Mouse (Mus musculus): Measurements from ENCODE around the gene Tgm2.

- TF ChIP-seq GATA1 (IDR thresholded peaks at IDR 0.05; ENCODE audit: borderline replicate concordance, low read length) (no peak), FLI1 (IDR thresholded peaks at IDR 0.05; ENCODE audit: low read length) (no peak)
These were observed 32.5 kb downstream of the Tgm2 start for GRCm38 (mm10) chr2:158113591-158114257.

Measured in megakaryocyte, embryonic 14.5 days (primary cell).